Mouse (Mus musculus) erythroblast, embryonic 14.5 days (primary cell): Measurements from ENCODE around the gene Rnf34. TPM values are rescaled to one million over a fixed set of nuclear protein-coding genes. Genes with fewer than 3 reads are reported as not detected.

Experiments used
- H3K27me3 ChIP-seq: 2 replicates; pipeline ENCODE4 v1.6.1; 2012; ENCODE audit warnings: inconsistent platforms; ENCODE audit not compliant: control insufficient read depth
- H3K36me3 ChIP-seq: 2 replicates; pipeline ENCODE4 v1.6.1; 2012; ENCODE audit warnings: mild to moderate bottlenecking, inconsistent platforms; ENCODE audit not compliant: control insufficient read depth
- H3K4me1 ChIP-seq: 2 replicates; pipeline ENCODE4 v1.6.1; 2012; ENCODE audit warnings: inconsistent platforms; ENCODE audit not compliant: control insufficient read depth
- H3K4me3 ChIP-seq: replicated peaks from 2 replicates; pipeline ENCODE3; 2012; ENCODE audit warnings: moderate library complexity, mild to moderate bottlenecking, inconsistent platforms
- H3K9me3 ChIP-seq: 2 replicates; pipeline ENCODE4 v1.6.1; 2012; ENCODE audit warnings: low read length, inconsistent platforms, mixed read lengths; ENCODE audit not compliant: control insufficient read depth
- GATA1 ChIP-seq: IDR thresholded peaks from 2 replicates; pipeline ENCODE4 v1.6.1; 2012; ENCODE audit warnings: low read length, inconsistent platforms, mixed read lengths
- TAL1 ChIP-seq: IDR thresholded peaks from 3 replicates; pipeline ENCODE4 v1.6.1; 2012; ENCODE audit warnings: low read length, inconsistent platforms, mixed read lengths
- polyA plus RNA-seq: library from polyadenylated mRNA; stranded (reverse); fragments of >175 nt; gene quantifications from 2 replicates; pipeline ENCODE4 v1.2.3, GENCODE M21; 2012

Gene Rnf34
- polyA plus RNA-seq, 1 experiment, result 0.77 TPM

DNA sequence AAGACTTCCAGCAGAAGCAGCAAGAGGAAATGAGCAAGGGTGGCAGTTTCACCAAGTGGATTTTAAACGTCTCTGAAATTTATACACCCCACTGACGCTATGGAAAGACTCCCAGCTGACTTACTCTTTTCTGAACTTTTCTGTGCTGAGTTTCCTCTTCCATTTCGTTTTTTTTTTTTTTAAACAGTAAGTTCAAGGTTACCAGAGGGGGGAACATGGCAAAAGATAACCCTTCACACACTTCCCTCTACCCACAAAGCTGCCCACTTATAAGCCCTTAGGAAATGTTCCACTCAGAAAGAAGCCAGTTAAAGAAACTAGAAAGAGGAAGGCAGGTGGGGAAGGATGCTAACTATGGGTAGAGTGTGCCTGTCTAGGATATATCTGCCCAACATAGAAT, 51.8 kb downstream of the Rnf34 start:
- TF ChIP-seq GATA1, result no peak
- TF ChIP-seq TAL1, result no peak
- Histone ChIP-seq H3K36me3 (0 out of 2 replicates have a peak, but pooled peaks cover 2% of the 10 kb centered on the region), H3K27me3 (no peaks in the 10 kb centered on the region), H3K9me3 (no peaks in the 10 kb centered on the region), H3K4me3 (no peak overlapping the region), H3K4me1 (peaks cover 75% of the 10 kb centered on the region)

DNA sequence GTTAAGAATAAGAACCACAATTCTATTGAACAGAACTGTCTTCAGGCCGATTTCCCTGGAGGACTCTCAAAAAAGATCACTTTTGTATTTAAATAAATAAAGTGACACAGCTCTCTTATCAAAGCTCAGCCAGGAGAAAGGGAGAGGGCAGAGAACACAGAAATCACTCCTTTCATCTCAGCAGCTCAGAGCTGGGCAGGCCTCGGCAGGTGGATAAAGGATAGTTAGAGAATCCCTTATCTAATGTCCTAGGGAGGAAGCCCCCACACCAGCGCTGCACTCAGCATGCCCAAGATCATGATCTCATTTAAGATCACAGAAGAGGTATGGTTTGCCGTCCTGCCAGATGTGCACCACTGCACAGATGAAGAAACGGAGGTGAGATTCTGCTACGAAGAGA, 52.4 kb downstream of the Rnf34 start:
- Histone ChIP-seq H3K36me3 (0 out of 2 replicates have a peak, but pooled peaks cover 2% of the 10 kb centered on the region), H3K27me3 (no peaks in the 10 kb centered on the region), H3K4me3 (no peak overlapping the region), H3K4me1 (peaks cover 74% of the 10 kb centered on the region), H3K9me3 (no peaks in the 10 kb centered on the region)
- TF ChIP-seq TAL1 (no peak), GATA1 (no peak)

DNA sequence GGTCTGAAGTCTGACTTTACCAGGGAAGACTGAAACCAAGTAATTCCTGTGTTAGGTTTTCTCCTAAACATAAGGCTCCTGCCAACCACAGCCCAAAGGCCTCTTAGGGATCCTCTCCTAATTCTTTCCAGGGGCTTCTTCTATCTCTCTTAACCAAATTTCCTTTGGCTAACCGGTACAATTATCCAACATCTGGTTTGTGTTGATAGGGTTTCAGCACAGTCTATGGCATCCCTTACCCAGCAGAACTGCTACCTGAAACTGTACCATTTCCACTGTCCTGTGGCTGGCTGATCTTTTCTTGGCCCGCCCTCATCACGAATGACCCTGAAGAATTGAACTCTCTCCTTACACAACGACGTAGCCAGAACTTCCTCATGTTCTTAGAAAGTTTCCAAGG, 53.3 kb downstream of the Rnf34 start:
- no peak for TF ChIP-seq GATA1
- no peak for TF ChIP-seq TAL1
- H3K4me1 ChIP-seq, result peaks cover 65% of the 10 kb centered on the region

DNA sequence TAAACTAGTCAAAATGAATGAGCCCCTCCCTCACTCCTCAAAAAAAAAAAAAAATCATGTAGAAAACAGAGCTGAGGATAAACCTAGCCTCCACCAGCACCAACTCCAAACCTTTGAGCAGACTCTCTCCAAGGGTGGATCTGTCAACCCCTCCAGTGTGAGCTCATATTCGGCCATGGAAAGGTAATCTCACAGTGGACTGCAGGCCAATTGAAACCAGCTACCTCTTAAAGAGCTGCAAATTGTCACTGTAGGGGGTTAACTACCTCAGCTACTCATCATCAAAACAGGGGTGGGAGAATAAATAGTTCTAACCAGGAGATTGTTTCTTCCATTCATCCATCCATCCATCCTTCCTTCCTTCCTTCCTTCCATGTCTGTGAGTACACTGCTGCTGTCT, 57.3 kb downstream of the Rnf34 start:
- H3K36me3 ChIP-seq, result no peaks in the 10 kb centered on the region
- no peak overlapping the region for H3K4me3 ChIP-seq
- no peaks in the 10 kb centered on the region for H3K9me3 ChIP-seq
- TF ChIP-seq GATA1, result no peak
- TF ChIP-seq TAL1, result no peak
- peaks cover 28% of the 10 kb centered on the region for H3K4me1 ChIP-seq
- no peaks in the 10 kb centered on the region for H3K27me3 ChIP-seq

More for the DNA sequence above, 53.3 kb downstream of the Rnf34 start:
- H3K4me3 ChIP-seq, result no peak overlapping the region
- no peaks in the 10 kb centered on the region for H3K9me3 ChIP-seq
- no peaks in the 10 kb centered on the region for H3K36me3 ChIP-seq
- no peaks in the 10 kb centered on the region for H3K27me3 ChIP-seq

DNA sequence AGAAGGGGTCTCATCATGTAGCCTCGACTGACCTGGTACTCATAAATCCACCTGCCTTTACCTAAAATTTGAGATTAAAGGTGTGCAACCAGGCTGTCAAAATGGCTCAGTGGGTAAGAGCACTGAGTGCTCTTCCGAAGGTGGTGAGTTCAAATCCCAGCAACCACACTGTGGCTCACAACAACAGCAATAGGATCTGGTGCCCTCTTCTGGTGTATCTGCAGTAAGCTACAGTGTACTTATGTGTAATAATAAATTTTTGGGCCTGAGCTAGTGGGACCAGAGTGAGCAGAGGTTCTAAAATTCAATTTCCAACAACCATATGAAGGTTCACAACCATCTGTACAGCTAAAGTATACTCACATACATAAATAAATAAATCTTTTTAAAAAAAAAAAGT, 58.2 kb downstream of the Rnf34 start:
- peaks cover 20% of the 10 kb centered on the region for H3K4me1 ChIP-seq
- TF ChIP-seq TAL1, result no peak
- no peak for TF ChIP-seq GATA1
- no peaks in the 10 kb centered on the region for H3K27me3 ChIP-seq
- no peaks in the 10 kb centered on the region for H3K36me3 ChIP-seq
- H3K9me3 ChIP-seq, result no peaks in the 10 kb centered on the region
- H3K4me3 ChIP-seq, result no peak overlapping the region

DNA sequence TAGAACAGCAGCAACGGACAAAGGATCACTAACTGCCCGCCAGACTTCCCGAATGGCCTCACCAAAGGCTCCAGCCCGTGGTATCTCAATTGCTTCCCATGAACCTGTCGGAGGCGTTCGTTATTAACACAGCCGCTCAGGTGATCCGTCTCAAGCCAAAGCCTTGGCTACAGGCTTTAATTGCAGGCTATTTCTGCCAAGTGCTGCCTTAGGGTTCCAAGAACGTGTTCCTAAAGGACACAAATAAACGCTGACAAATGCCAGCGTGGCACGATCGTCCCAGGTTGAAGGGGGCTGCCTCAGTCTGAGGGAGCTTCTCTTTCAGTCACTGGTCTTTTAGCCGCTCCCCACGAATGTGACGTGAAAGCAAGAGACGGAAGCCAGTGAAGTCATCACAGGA, 59.6 kb downstream of the Rnf34 start:
- TF ChIP-seq TAL1 (no peak), GATA1 (no peak)

DNA sequence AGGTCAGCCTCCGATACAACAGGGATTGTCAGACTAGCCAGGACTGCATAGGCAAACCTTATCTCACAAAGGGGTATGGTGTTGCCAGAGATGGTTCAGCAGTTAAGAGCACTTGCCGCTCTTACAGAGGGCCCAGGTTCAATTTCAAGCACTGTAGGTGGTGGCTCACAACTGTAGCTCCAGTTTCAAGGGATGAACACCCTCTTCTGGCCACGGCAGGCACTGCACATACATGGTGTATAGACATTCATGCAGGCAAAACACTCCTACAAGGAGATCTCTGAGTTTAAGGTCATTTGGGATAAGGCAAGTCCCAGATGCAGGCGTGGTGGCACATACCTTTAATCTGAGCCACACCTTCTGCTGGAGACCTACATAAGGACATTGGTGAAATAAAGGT, 63.0 kb downstream of the Rnf34 start:
- Histone ChIP-seq H3K27me3 (no peaks in the 10 kb centered on the region), H3K4me1 (0 out of 2 replicates have a peak, but pooled peaks cover 1% of the 10 kb centered on the region), H3K4me3 (no peak overlapping the region), H3K36me3 (no peaks in the 10 kb centered on the region), H3K9me3 (no peaks in the 10 kb centered on the region)
- TF ChIP-seq TAL1 (no peak), GATA1 (no peak)

More for the DNA sequence above, 59.6 kb downstream of the Rnf34 start:
- peaks cover 5% of the 10 kb centered on the region for H3K4me1 ChIP-seq
- no peaks in the 10 kb centered on the region for H3K9me3 ChIP-seq
- no peaks in the 10 kb centered on the region for H3K36me3 ChIP-seq
- no peaks in the 10 kb centered on the region for H3K27me3 ChIP-seq
- no peak overlapping the region for H3K4me3 ChIP-seq

DNA sequence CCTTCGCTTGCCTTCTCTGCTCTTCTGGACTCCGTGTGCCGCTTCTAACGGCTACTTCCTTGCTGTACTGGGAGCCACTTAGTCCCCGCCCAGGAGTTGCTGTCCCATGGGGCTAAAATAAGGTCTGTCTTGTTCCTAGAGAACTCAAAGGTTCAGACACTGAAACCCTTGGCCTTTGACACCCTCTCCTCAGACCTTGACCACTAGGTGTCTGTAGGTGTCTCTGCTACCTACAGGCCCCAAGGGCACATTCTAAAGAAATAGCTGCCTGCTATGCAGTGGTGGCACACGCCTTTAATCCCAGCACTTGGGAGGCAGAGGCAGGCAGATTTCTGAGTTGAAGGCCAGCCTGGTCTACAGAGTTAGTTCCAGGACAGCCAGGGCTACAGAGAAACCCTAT, 66.3 kb downstream of the Rnf34 start:
- Histone ChIP-seq H3K4me1 (0 out of 2 replicates have a peak, but pooled peaks cover 1% of the 10 kb centered on the region), H3K9me3 (no peaks in the 10 kb centered on the region), H3K27me3 (no peaks in the 10 kb centered on the region), H3K4me3 (no peak overlapping the region), H3K36me3 (no peaks in the 10 kb centered on the region)
- TF ChIP-seq TAL1, result no peak
- TF ChIP-seq GATA1, result no peak

DNA sequence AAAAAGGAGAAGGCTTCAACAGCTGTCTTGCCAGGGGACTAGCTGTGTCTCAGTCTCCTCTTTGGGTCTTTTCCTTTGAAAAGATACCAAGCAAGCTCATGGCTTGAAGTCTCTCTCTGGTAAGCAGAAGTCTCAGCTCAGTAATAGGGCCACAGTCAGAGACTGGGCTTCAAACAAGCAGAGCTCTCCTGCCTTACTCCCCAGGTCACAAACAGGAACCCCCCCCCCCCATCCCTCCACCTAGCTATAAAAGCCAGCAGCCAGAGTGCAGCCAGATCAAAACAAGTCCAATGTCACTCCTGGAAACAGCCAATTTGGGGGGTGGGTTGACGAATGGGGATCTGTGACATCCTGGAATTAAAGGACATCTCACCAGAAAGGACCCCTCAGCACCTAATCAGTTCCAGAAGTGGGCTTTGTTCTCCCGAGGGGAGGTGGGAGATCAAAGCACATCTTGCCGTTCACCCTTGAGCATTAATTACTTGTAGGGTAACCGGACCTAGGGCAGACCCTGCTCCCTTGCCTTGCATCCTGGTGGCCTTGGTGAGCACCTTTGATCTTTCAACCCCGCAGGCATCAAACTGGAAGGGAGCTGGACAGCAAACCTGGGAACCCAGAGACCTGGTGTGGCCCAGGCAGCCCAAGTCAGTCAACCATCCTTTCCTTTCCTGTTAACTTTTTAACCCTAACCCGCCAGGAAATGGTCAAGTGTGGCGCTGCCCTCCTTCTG, 68.3 kb downstream of the Rnf34 start:
- Histone ChIP-seq H3K36me3 (no peaks in the 10 kb centered on the region), H3K4me3 (no peak overlapping the region), H3K27me3 (no peaks in the 10 kb centered on the region), H3K4me1 (0 out of 2 replicates have a peak, but pooled peaks cover 1% of the 10 kb centered on the region), H3K9me3 (no peaks in the 10 kb centered on the region)
- no peak for TF ChIP-seq GATA1
- TF ChIP-seq TAL1, result no peak
